Mouse (Mus musculus): Measurements from ENCODE around the gene Cd300lb. TPM values are rescaled to one million over a fixed set of nuclear protein-coding genes. Genes with fewer than 3 reads are reported as not detected.
A peak's percentile ranks its signal among the peaks of the same experiment; 100 is the strongest.
"Not testable (repeated sequence)": the region's sequence is repeated elsewhere in the genome, so short reads cannot be mapped to it uniquely, and the experiment has no call there.

Cd300lb gene
- total and polyA plus RNA-seq, 2 experiments from 2014 or later, result 0.33 TPM; not detected in 1

DNA sequence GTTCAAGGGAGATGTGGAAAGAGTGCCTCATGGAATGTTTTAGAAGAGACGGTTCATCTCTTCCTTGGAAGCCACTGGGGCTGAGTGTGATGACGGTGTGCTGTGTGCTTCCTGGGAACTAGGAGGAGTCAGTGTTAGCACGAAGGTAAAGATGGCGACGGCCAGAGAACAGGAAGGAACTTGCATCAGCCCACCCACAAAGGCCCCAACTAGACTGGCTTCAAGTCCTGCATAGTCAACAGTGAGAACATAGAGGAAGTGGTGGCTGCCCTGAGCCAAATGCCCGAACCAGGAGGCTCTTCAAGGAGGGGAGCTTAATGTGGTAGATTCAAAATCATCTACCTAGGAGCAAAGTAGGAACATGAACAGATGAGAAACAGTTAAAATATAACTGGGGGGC is 17.1 kb downstream of the Cd300lb start:
- WGBS, result 58% methylated on average over 6 of the region's 6 CpGs
- no peak overlapping the region for H3K27ac ChIP-seq (ENCODE audit: low read depth)
- ATAC-seq (ENCODE audit: insufficient read depth, low read depth) (no peak), DNase-seq (ENCODE audit: low spot score) (no peak)
- H3K4me3 ChIP-seq (ENCODE audit: low read depth, low read length), result no peak overlapping the region
- no peaks in the 10 kb centered on the region for H3K27me3 ChIP-seq (ENCODE audit: control insufficient read depth, insufficient read depth, low read length)
- H3K36me3 ChIP-seq (replicated peaks; ENCODE audit: control insufficient read depth, insufficient read depth, low read length), result no peaks in the 10 kb centered on the region
- no peak overlapping the region for H3K9ac ChIP-seq (replicated peaks; ENCODE audit: low read depth, low read length)
- no peak overlapping the region for H3K4me2 ChIP-seq (ENCODE audit: low read depth, low read length)
- TF ChIP-seq EP300 (IDR thresholded peaks at IDR 0.05; ENCODE audit: low read depth), result no peak
- TF ChIP-seq CTCF (IDR thresholded peaks at IDR 0.05; ENCODE audit: low read depth), result no peak
- H3K4me1 ChIP-seq (ENCODE audit: control insufficient read depth, insufficient read depth), result peaks cover 10% of the 10 kb centered on the region; the same call in 1 of the 2 replicates
- 0 out of 2 replicates have a peak, but pooled peaks cover 3% of the 10 kb centered on the region for H3K9me3 ChIP-seq (replicated peaks; ENCODE audit: control insufficient read depth, low read length)

DNA sequence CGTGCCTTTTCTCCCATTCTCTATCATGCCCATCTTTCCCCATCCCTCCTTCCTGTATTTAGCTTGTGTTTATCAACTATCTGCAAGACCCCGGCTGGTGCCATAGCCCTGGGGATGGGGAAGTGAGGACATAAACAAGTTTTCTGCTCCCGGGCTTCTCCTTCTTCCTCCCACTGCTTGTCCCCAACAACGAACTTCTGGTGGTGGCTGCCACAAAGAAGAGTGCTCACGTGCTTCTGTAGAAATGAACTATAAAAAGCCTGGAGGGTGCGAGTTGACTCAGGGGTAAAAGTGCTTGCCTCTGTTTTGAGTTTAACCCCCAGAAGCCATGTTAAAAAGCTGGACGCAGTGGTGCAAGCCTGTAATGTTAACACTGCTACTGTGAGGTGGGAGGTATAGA is 19.2 kb downstream of the Cd300lb start:
- H3K27me3 ChIP-seq (ENCODE audit: control insufficient read depth, insufficient read depth, low read length), result no peaks in the 10 kb centered on the region
- no peak overlapping the region for H3K4me3 ChIP-seq (ENCODE audit: low read depth, low read length)
- TF ChIP-seq EP300 (IDR thresholded peaks at IDR 0.05; ENCODE audit: low read depth) (no peak), CTCF (IDR thresholded peaks at IDR 0.05; ENCODE audit: low read depth) (no peak)
- no peaks in the 10 kb centered on the region for H3K36me3 ChIP-seq (replicated peaks; ENCODE audit: control insufficient read depth, insufficient read depth, low read length)
- peak; percentile 23 for DNase-seq (ENCODE audit: low spot score)
- peaks cover 10% of the 10 kb centered on the region; the same call in 1 of the 2 replicates for H3K4me1 ChIP-seq (ENCODE audit: control insufficient read depth, insufficient read depth)
- no peak for ATAC-seq (ENCODE audit: insufficient read depth, low read depth)
- H3K4me2 ChIP-seq (ENCODE audit: low read depth, low read length), result no peak overlapping the region; the same call in 1 of the 2 replicates
- no peak overlapping the region for H3K27ac ChIP-seq (ENCODE audit: low read depth)
- H3K9me3 ChIP-seq (replicated peaks; ENCODE audit: control insufficient read depth, low read length), result 0 out of 2 replicates have a peak, but pooled peaks cover 3% of the 10 kb centered on the region
- H3K9ac ChIP-seq (replicated peaks; ENCODE audit: low read depth, low read length), result no peak overlapping the region
- WGBS, result 10% methylated on average over 7 of the region's 7 CpGs

DNA sequence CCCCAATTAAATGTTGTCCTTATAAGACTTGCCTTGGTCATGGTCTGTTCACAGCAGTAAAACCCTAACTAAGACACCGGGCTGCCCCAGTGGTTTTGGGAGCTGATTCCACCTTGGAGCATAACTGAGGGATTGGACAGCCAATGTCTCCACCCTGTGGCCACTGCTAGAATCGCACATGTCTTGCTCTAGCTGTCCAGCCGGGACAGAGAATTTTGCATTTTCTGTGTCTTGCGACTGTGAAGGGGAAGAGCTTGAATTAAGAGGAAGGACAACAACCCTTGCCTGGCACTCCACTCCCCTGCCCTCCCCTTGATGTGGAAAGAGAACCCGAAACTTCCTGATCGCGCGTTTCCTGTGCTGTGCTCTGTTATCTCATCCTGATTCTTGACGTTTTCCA is 21.3 kb downstream of the Cd300lb start:
- no peak overlapping the region for H3K4me3 ChIP-seq (ENCODE audit: low read depth, low read length)
- peaks cover 10% of the 10 kb centered on the region; the same call in 1 of the 2 replicates for H3K4me1 ChIP-seq (ENCODE audit: control insufficient read depth, insufficient read depth)
- TF ChIP-seq EP300 (IDR thresholded peaks at IDR 0.05; ENCODE audit: low read depth), result no peak
- TF ChIP-seq CTCF (IDR thresholded peaks at IDR 0.05; ENCODE audit: low read depth), result peak; percentile 87
- 8% methylated on average over 9 of the region's 9 CpGs for WGBS
- ATAC-seq (ENCODE audit: insufficient read depth, low read depth) (peak; percentile 47), DNase-seq (ENCODE audit: low spot score) (peak; percentile 73)
- H3K27me3 ChIP-seq (ENCODE audit: control insufficient read depth, insufficient read depth, low read length), result no peaks in the 10 kb centered on the region
- H3K36me3 ChIP-seq (replicated peaks; ENCODE audit: control insufficient read depth, insufficient read depth, low read length), result no peaks in the 10 kb centered on the region
- no peak overlapping the region for H3K9ac ChIP-seq (replicated peaks; ENCODE audit: low read depth, low read length)
- H3K4me2 ChIP-seq (ENCODE audit: low read depth, low read length), result no peak overlapping the region
- no peaks in the 10 kb centered on the region for H3K9me3 ChIP-seq (replicated peaks; ENCODE audit: control insufficient read depth, low read length)
- no peak overlapping the region for H3K27ac ChIP-seq (ENCODE audit: low read depth)

DNA sequence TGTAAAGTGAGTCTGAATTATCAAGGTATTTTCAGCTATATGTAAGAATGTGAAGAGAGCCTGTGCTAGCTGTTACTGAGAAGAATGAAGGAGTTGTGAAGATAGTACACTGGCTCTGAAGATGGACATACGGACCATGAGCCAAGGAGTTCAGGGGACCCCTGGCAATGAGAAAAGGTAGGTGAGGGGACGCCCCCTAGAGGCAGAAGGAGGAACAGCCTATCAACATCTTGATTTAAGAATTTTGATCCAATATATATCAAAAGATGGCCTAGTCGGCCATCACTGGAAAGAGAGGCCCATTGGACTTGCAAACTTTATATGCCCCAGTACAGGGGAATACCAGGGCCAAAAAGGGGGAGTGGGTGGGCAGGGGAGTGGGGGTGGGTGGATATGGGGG is 24.6 kb downstream of the Cd300lb start:
- 38% methylated on average over 3 of the region's 3 CpGs for WGBS
- not testable (repeated sequence) for H3K9me3 ChIP-seq (replicated peaks; ENCODE audit: control insufficient read depth, low read length); H3K27me3 ChIP-seq (ENCODE audit: control insufficient read depth, insufficient read depth, low read length); DNase-seq (ENCODE audit: low spot score); H3K4me3 ChIP-seq (ENCODE audit: low read depth, low read length); H3K36me3 ChIP-seq (replicated peaks; ENCODE audit: control insufficient read depth, insufficient read depth, low read length); H3K9ac ChIP-seq (replicated peaks; ENCODE audit: low read depth, low read length); H3K27ac ChIP-seq (ENCODE audit: low read depth); H3K4me2 ChIP-seq (ENCODE audit: low read depth, low read length); H3K4me1 ChIP-seq (ENCODE audit: control insufficient read depth, insufficient read depth); ATAC-seq (ENCODE audit: insufficient read depth, low read depth)

DNA sequence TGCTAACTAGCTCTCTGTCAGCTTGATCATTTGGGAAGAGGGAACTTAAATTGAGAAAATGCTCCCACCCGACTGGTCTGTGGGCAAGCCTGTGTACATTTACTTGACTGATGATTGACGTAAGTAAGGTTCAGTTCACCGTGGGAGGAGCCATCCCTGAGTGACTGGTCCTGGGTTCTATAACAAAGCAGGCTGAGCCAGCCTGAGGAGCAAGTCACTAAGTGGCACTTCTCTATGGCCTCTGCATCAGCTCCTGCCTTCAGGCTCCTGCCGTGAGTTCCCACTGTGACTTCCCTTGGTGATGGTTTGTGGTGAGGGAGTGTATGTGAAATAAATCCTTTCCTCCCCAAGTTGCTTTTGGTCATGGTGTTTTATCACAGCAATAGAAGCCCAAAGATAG is 26.1 kb downstream of the Cd300lb start:
- H3K4me3 ChIP-seq (ENCODE audit: low read depth, low read length), result no peak overlapping the region
- no peak overlapping the region for H3K9ac ChIP-seq (replicated peaks; ENCODE audit: low read depth, low read length)
- no peaks in the 10 kb centered on the region for H3K4me1 ChIP-seq (ENCODE audit: control insufficient read depth, insufficient read depth)
- no peak for ATAC-seq (ENCODE audit: insufficient read depth, low read depth)
- no peaks in the 10 kb centered on the region for H3K27me3 ChIP-seq (ENCODE audit: control insufficient read depth, insufficient read depth, low read length)
- H3K4me2 ChIP-seq (ENCODE audit: low read depth, low read length), result no peak overlapping the region
- no peak for DNase-seq (ENCODE audit: low spot score)
- H3K9me3 ChIP-seq (replicated peaks; ENCODE audit: control insufficient read depth, low read length), result no peaks in the 10 kb centered on the region
- WGBS, result 45% methylated on average over 4 of the region's 4 CpGs
- no peak overlapping the region for H3K27ac ChIP-seq (ENCODE audit: low read depth)
- TF ChIP-seq CTCF (IDR thresholded peaks at IDR 0.05; ENCODE audit: low read depth) (no peak), EP300 (IDR thresholded peaks at IDR 0.05; ENCODE audit: low read depth) (no peak)
- H3K36me3 ChIP-seq (replicated peaks; ENCODE audit: control insufficient read depth, insufficient read depth, low read length), result no peaks in the 10 kb centered on the region

DNA sequence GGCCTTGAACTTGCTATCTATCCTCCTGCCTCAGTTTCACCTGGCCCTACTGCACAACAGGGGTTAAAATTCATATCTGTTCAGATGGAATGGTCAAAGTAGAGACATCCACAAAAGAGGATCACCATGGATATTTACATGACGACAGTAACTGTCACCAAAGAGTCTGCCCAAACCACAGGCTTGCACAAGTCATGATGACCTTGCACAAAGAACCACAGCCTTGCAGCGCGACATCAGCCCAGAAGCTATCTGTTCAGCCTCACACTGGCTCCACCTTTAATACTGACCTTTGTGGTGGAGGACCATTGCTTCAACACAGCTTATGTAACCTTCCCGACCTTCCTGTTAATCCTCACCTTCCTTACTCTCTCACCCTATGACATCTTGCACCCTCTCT is 26.6 kb downstream of the Cd300lb start:
- Histone ChIP-seq H3K36me3 (replicated peaks; ENCODE audit: control insufficient read depth, insufficient read depth, low read length) (no peaks in the 10 kb centered on the region), H3K4me1 (ENCODE audit: control insufficient read depth, insufficient read depth) (no peaks in the 10 kb centered on the region), H3K27me3 (ENCODE audit: control insufficient read depth, insufficient read depth, low read length) (no peaks in the 10 kb centered on the region), H3K9ac (replicated peaks; ENCODE audit: low read depth, low read length) (no peak overlapping the region), H3K4me2 (ENCODE audit: low read depth, low read length) (no peak overlapping the region), H3K4me3 (ENCODE audit: low read depth, low read length) (no peak overlapping the region), H3K27ac (ENCODE audit: low read depth) (no peak overlapping the region), H3K9me3 (replicated peaks; ENCODE audit: control insufficient read depth, low read length) (no peaks in the 10 kb centered on the region)
- no peak for ATAC-seq (ENCODE audit: insufficient read depth, low read depth)
- no peak for DNase-seq (ENCODE audit: low spot score)
- 63% methylated on average over 4 of the region's 4 CpGs for WGBS
- TF ChIP-seq EP300 (IDR thresholded peaks at IDR 0.05; ENCODE audit: low read depth), result no peak
- no peak for TF ChIP-seq CTCF (IDR thresholded peaks at IDR 0.05; ENCODE audit: low read depth)

Data from heart, postnatal 0 days (tissue).